Mouse (Mus musculus): Measurements from ENCODE around the gene Pou2f1.

GRCm38 (mm10) chr1:165985743-165986360 lies 16.6 kb downstream of the Pou2f1 start:
- TF ChIP-seq CTCF (IDR thresholded peaks at IDR 0.05; ENCODE audit: borderline replicate concordance, control insufficient read depth, extremely low read depth, insufficient read depth, low read length, poor library complexity) (no peak), POLR2A (IDR thresholded peaks at IDR 0.05; ENCODE audit: control insufficient read depth, extremely low read depth, insufficient read depth, low read length, poor library complexity) (no peak)

Measured in thymus, adult 2 months (tissue).